Mouse (Mus musculus): Measurements from ENCODE around the gene Enox1. TPM values are rescaled to one million over a fixed set of nuclear protein-coding genes. Genes with fewer than 3 reads are reported as not detected.

Gene Enox1
- total and polyA plus RNA-seq, 3 experiments: 0.23 to 0.80 (median 0.78) TPM

DNA sequence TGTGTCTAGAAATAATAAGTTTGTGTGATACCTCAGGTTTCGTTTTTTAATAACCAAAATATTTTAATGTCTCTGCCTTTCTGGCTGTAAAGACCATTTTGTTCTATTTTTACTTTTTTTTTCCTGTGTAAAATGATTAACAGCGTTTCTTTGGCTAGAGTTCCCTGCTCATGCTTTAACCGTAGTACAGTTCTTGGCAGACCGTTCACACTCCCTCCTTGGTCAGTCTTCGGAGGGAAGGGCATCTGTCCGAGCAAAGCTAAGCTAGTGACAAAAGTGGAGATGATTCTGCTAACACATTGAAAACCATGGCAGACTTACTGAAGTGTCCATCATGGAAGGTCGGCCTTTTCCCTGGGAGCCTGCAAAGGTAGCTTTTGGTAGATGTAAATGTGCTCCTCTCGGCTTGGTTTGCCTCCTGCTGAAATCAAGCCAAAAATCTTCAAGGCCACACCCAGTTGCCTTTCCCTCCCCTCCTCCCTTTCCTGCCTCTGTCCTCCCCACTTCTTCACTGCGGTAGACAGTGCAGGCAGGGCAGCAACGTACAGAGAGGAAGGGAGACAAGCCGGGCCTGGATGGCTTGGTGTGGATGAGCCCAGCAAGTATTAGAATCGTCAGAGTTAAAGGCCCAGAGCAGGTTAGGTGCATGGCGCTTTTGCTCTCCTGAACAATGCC, 461.7 kb downstream of the Enox1 start:
- no peaks in the 10 kb centered on the region for H3K4me1 ChIP-seq (ENCODE audit: control insufficient read depth, insufficient read depth, low read length)
- H3K36me3 ChIP-seq (ENCODE audit: control insufficient read depth, insufficient read depth, low read length): no peaks in the 10 kb centered on the region
- 51% methylated on average over 13 of the region's 13 CpGs for WGBS
- DNase-seq: no peak
- H3K79me2 ChIP-seq (replicated peaks; ENCODE audit: control insufficient read depth, insufficient read depth, low read length): no peaks in the 10 kb centered on the region
- no peak overlapping the region for H3K27ac ChIP-seq
- TF ChIP-seq CTCF (IDR thresholded peaks at IDR 0.05) (no peak), EP300 (IDR thresholded peaks at IDR 0.05; ENCODE audit: insufficient read depth, low read depth, low read length) (no peak), POLR2A (IDR thresholded peaks at IDR 0.05; ENCODE audit: insufficient read depth, low read depth, low read length) (no peak)
- H3K4me3 ChIP-seq: no peak overlapping the region
- H3K27me3 ChIP-seq (ENCODE audit: control insufficient read depth, insufficient read depth, low read length): no peaks in the 10 kb centered on the region
- intact Hi-C loops (cut with DNase I): no loop called here
- H3K9ac ChIP-seq (ENCODE audit: low read depth, low read length): no peak overlapping the region

DNA sequence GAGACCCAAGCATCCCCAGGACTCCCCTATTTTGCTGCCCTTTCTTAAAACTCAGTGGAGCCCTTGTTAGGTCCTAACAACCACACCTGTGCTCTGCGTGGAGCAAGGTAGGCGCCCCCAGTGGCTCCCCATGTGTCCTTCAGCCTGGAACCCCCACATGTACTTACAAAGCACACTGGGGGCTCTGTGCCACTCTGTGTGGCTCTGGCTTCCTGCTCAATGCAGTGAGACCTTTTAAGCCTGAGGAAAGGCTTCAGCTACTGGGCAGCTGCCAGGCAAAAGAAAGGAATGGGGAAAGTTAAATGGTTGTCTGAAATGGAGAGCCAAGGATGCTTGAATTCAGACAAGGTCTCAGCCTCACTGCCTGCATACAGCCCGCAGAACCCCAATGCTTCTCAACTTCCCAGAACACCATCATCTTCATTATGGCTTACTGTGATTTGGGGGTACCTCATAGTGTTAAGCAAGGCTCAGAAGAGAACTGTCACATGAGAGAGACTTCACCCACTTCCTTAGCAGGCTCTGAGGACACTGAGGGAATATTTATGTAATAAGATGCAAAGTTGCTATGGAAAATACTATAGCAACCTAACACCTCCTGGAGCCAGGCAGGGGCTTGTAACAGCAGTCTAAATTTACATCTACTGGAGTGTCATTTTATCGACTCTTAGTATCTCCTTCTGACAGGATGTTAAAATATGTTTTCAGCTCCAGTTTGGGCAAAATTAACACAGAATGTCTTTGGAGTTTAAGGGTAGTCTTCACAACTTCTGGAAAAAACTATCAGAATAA, 465.1 kb downstream of the Enox1 start:
- 72% methylated on average over 4 of the region's 4 CpGs for WGBS

GRCm38 (mm10) chr14:77626557-77627507, 470.3 kb downstream of the Enox1 start:
- no peak overlapping the region for H3K9ac ChIP-seq (ENCODE audit: low read depth, low read length)

More for the DNA sequence above, 465.1 kb downstream of the Enox1 start:
- TF ChIP-seq CTCF (IDR thresholded peaks at IDR 0.05) (no peak), POLR2A (IDR thresholded peaks at IDR 0.05; ENCODE audit: insufficient read depth, low read depth, low read length) (no peak), EP300 (IDR thresholded peaks at IDR 0.05; ENCODE audit: insufficient read depth, low read depth, low read length) (no peak)
- Histone ChIP-seq H3K36me3 (ENCODE audit: control insufficient read depth, insufficient read depth, low read length) (no peaks in the 10 kb centered on the region), H3K9ac (ENCODE audit: low read depth, low read length) (no peak overlapping the region), H3K4me3 (no peak overlapping the region), H3K27me3 (ENCODE audit: control insufficient read depth, insufficient read depth, low read length) (no peaks in the 10 kb centered on the region), H3K4me1 (ENCODE audit: control insufficient read depth, insufficient read depth, low read length) (no peaks in the 10 kb centered on the region), H3K27ac (no peak overlapping the region), H3K79me2 (replicated peaks; ENCODE audit: control insufficient read depth, insufficient read depth, low read length) (no peaks in the 10 kb centered on the region)
- no peak for DNase-seq
- intact Hi-C loops (cut with DNase I): no loop called here

GRCm38 (mm10) chr14:77632466-77633171, 476.1 kb downstream of the Enox1 start:
- WGBS: 90% methylated on average over 10 of the region's 10 CpGs
- Histone ChIP-seq H3K4me3 (no peak overlapping the region), H3K4me1 (ENCODE audit: control insufficient read depth, insufficient read depth, low read length) (no peaks in the 10 kb centered on the region), H3K9ac (ENCODE audit: low read depth, low read length) (no peak overlapping the region), H3K79me2 (replicated peaks; ENCODE audit: control insufficient read depth, insufficient read depth, low read length) (no peaks in the 10 kb centered on the region), H3K27me3 (ENCODE audit: control insufficient read depth, insufficient read depth, low read length) (no peaks in the 10 kb centered on the region), H3K36me3 (ENCODE audit: control insufficient read depth, insufficient read depth, low read length) (no peaks in the 10 kb centered on the region), H3K27ac (no peak overlapping the region)
- TF ChIP-seq POLR2A (IDR thresholded peaks at IDR 0.05; ENCODE audit: insufficient read depth, low read depth, low read length) (no peak), EP300 (IDR thresholded peaks at IDR 0.05; ENCODE audit: insufficient read depth, low read depth, low read length) (no peak), CTCF (IDR thresholded peaks at IDR 0.05) (no peak)
- intact Hi-C loops (cut with DNase I): no loop called here
- DNase-seq: no peak

More at GRCm38 (mm10) chr14:77626557-77627507, 470.3 kb downstream of the Enox1 start:
- no peak overlapping the region for H3K27ac ChIP-seq
- TF ChIP-seq EP300 (IDR thresholded peaks at IDR 0.05; ENCODE audit: insufficient read depth, low read depth, low read length) (no peak), CTCF (IDR thresholded peaks at IDR 0.05) (no peak), POLR2A (IDR thresholded peaks at IDR 0.05; ENCODE audit: insufficient read depth, low read depth, low read length) (no peak)
- no peaks in the 10 kb centered on the region for H3K36me3 ChIP-seq (ENCODE audit: control insufficient read depth, insufficient read depth, low read length)
- H3K27me3 ChIP-seq (ENCODE audit: control insufficient read depth, insufficient read depth, low read length): no peaks in the 10 kb centered on the region
- H3K4me1 ChIP-seq (ENCODE audit: control insufficient read depth, insufficient read depth, low read length): no peaks in the 10 kb centered on the region
- H3K79me2 ChIP-seq (replicated peaks; ENCODE audit: control insufficient read depth, insufficient read depth, low read length): no peaks in the 10 kb centered on the region
- no peak overlapping the region for H3K4me3 ChIP-seq
- WGBS: 89% methylated on average over 12 of the region's 12 CpGs
- no peak for DNase-seq
- intact Hi-C loops (cut with DNase I): no loop called here

- 78% methylated on average over 2 of the region's 2 CpGs for WGBS
- TF ChIP-seq CTCF (IDR thresholded peaks at IDR 0.05) (no peak), POLR2A (IDR thresholded peaks at IDR 0.05; ENCODE audit: insufficient read depth, low read depth, low read length) (no peak), EP300 (IDR thresholded peaks at IDR 0.05; ENCODE audit: insufficient read depth, low read depth, low read length) (no peak)
- H3K36me3 ChIP-seq (ENCODE audit: control insufficient read depth, insufficient read depth, low read length): no peaks in the 10 kb centered on the region
- intact Hi-C loops (cut with DNase I): no loop called here
- DNase-seq: no peak
- no peak overlapping the region for H3K4me3 ChIP-seq
- H3K27ac ChIP-seq: no peak overlapping the region
- H3K9ac ChIP-seq (ENCODE audit: low read depth, low read length): no peak overlapping the region
- H3K27me3 ChIP-seq (ENCODE audit: control insufficient read depth, insufficient read depth, low read length): no peaks in the 10 kb centered on the region
- no peaks in the 10 kb centered on the region for H3K79me2 ChIP-seq (replicated peaks; ENCODE audit: control insufficient read depth, insufficient read depth, low read length)
- H3K4me1 ChIP-seq (ENCODE audit: control insufficient read depth, insufficient read depth, low read length): no peaks in the 10 kb centered on the region
Measured at GRCm38 (mm10) chr14:77633172-77633542, 476.6 kb downstream of the Enox1 start.
